Mouse (Mus musculus) hindbrain, embryonic 10.5 days (tissue): ENCODE measurements around the gene Serp2. TPM values are rescaled to one million over a fixed set of nuclear protein-coding genes. Genes with fewer than 3 reads are reported as not detected.
A peak's percentile ranks its signal among the peaks of the same experiment; 100 is the strongest.

ENCODE experiments used
- DNase-seq: peaks from one replicate; pipeline ENCODE4 v3.0.0-alpha.2; 2017; ENCODE audit warnings: low spot score
- H3K27ac ChIP-seq: fragments of 300-500 bp; sonication (generic); 2 replicates; pipeline ENCODE4 v1.5.1; 2016; ENCODE audit warnings: mild to moderate bottlenecking, moderate library complexity
- H3K27me3 ChIP-seq: fragments of 300-500 bp; sonication (generic); 2 replicates; pipeline ENCODE4 v1.6.1; 2016; ENCODE audit warnings: mild to moderate bottlenecking; ENCODE audit not compliant: poor library complexity, insufficient read depth, severe bottlenecking
- H3K36me3 ChIP-seq: fragments of 300-500 bp; sonication (generic); 2 replicates; pipeline ENCODE4 v1.6.1; 2016; ENCODE audit warnings: mild to moderate bottlenecking, moderate library complexity
- H3K4me1 ChIP-seq: fragments of 300-500 bp; sonication (generic); replicated peaks from 2 replicates; pipeline ENCODE4 v1.6.1; 2016; ENCODE audit warnings: mild to moderate bottlenecking
- H3K4me3 ChIP-seq: fragments of 300-500 bp; sonication (generic); 2 replicates; pipeline ENCODE4 v1.5.1; 2016; ENCODE audit warnings: mild to moderate bottlenecking, moderate library complexity
- H3K9me3 ChIP-seq: fragments of 300-500 bp; sonication (generic); 2 replicates; pipeline ENCODE4 v1.6.1; 2016; ENCODE audit warnings: mild to moderate bottlenecking, moderate library complexity
- WGBS: fragments of 180-500 bp; shearing (Covaris S2); methylation state at CpG from one replicate; pipeline ENCODE4 v1.1.7; 2016; 5-methylcytosine and 5-hydroxymethylcytosine counted together
- polyA plus RNA-seq: library from polyadenylated mRNA; unstranded; fragments of >200 nt; fragmentation: Nextera tagmentation; extraction: Ambion mirVana; gene quantifications from 2 replicates; pipeline ENCODE4 v1.2.1, GENCODE M21; 2016

Gene Serp2
- polyA plus RNA-seq: 26.3 and 43.3 TPM in 2 replicates

DNA sequence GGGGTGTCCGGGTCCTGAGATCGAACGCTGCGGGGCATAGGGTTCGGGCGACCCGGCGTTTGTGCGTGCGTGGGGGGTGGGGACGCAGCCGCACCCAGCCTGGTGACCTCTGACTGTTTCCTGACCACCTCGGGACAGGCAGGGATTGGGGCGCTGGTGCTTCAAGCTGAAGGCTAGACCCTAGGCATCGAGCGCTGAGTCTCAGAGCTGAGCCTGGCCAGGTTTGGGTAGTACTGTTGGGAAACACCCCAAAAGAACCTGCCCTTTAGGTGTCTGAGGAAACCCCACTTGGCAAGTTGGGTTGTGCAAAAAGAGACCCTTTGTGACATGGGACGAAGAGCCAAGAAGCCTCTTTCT is at the start of gene Serp2:
Serp2 (minus strand) TSS at position 38 of the 357 bp plus-strand sequence.
- H3K4me1 ChIP-seq: peaks cover 31% of the 10 kb centered on the region
- peaks cover 18% of the 10 kb centered on the region; the same call in 1 of the 2 replicates for H3K27me3 ChIP-seq
- peak within 1 kb of the TSS; percentile 81 for H3K4me3 ChIP-seq
- WGBS: 8% methylated on average over 17 of the region's 17 CpGs
- H3K27ac ChIP-seq: peak within 1 kb of the TSS; percentile 93
- no peak for DNase-seq
- H3K36me3 ChIP-seq: no peaks in the 10 kb centered on the region
- H3K9me3 ChIP-seq: no peaks in the 10 kb centered on the region

- H3K27ac ChIP-seq: peak overlapping the region; percentile 24; the same call in 1 of the 2 replicates
- DNase-seq: no peak
Observed at GRCm38 (mm10) chr14:76605931-76606534, 49.3 kb upstream of the Serp2 start.

GRCm38 (mm10) chr14:76604012-76604411 is 47.3 kb upstream of the Serp2 start:
- H3K4me1 ChIP-seq: peaks cover 30% of the 10 kb centered on the region
- H3K27me3 ChIP-seq: peaks cover 5% of the 10 kb centered on the region; the same call in 1 of the 2 replicates
- no peak for DNase-seq
- H3K4me3 ChIP-seq: no peak overlapping the region
- H3K9me3 ChIP-seq: no peaks in the 10 kb centered on the region
- H3K27ac ChIP-seq: no peak overlapping the region
- H3K36me3 ChIP-seq: no peaks in the 10 kb centered on the region
- WGBS: 88% methylated on average over 6 of the region's 6 CpGs

More at GRCm38 (mm10) chr14:76605931-76606534, 49.3 kb upstream of the Serp2 start:
- no peak overlapping the region for H3K4me3 ChIP-seq
- H3K27me3 ChIP-seq: peaks cover 5% of the 10 kb centered on the region; the same call in 1 of the 2 replicates
- H3K4me1 ChIP-seq: peaks cover 26% of the 10 kb centered on the region
- H3K36me3 ChIP-seq: no peaks in the 10 kb centered on the region
- H3K9me3 ChIP-seq: no peaks in the 10 kb centered on the region
- 79% methylated on average over 13 of the region's 13 CpGs for WGBS

GRCm38 (mm10) chr14:76601654-76602053 is 45.0 kb upstream of the Serp2 start:
- no peak overlapping the region for H3K4me3 ChIP-seq

GRCm38 (mm10) chr14:76600391-76600790 is 43.7 kb upstream of the Serp2 start:
- Histone ChIP-seq H3K27ac (no peak overlapping the region), H3K4me3 (no peak overlapping the region), H3K36me3 (no peaks in the 10 kb centered on the region), H3K27me3 (peaks cover 5% of the 10 kb centered on the region; the same call in 1 of the 2 replicates), H3K4me1 (peaks cover 37% of the 10 kb centered on the region), H3K9me3 (no peaks in the 10 kb centered on the region)
- WGBS: 77% methylated on average over 3 of the region's 3 CpGs
- DNase-seq: no peak

More at GRCm38 (mm10) chr14:76601654-76602053, 45.0 kb upstream of the Serp2 start:
- H3K9me3 ChIP-seq: no peaks in the 10 kb centered on the region
- peaks cover 5% of the 10 kb centered on the region; the same call in 1 of the 2 replicates for H3K27me3 ChIP-seq
- peaks cover 44% of the 10 kb centered on the region for H3K4me1 ChIP-seq
- no peak for DNase-seq
- no peaks in the 10 kb centered on the region for H3K36me3 ChIP-seq
- WGBS: 85% methylated on average over 4 of the region's 4 CpGs
- no peak overlapping the region for H3K27ac ChIP-seq

DNA sequence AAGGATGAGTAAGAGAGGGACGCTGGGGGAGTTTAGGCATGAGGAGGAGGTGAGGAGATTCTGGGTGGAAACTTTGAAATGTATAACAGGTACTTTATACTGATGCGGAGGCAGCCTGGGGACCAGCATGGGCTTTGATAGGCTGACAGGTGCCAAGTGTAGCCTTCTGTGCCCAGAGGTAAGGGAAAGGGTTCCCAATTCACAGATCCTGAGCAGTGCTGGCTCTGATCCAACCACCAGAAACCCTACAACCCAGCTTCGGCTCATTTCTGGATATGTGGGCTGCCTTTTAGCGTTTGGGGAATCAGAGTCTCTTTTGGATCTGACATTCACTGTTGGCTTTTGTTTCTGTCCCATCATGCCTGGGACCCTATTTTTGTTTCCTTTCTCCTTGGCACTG is 43.0 kb upstream of the Serp2 start:
- H3K4me1 ChIP-seq: peaks cover 30% of the 10 kb centered on the region
- no peaks in the 10 kb centered on the region for H3K36me3 ChIP-seq
- H3K9me3 ChIP-seq: no peaks in the 10 kb centered on the region
- H3K4me3 ChIP-seq: no peak overlapping the region
- DNase-seq: no peak
- 53% methylated on average over 4 of the region's 4 CpGs for WGBS
- peak overlapping the region; percentile 92; the same call in 1 of the 2 replicates for H3K27ac ChIP-seq
- H3K27me3 ChIP-seq: peaks cover 5% of the 10 kb centered on the region; the same call in 1 of the 2 replicates

DNA sequence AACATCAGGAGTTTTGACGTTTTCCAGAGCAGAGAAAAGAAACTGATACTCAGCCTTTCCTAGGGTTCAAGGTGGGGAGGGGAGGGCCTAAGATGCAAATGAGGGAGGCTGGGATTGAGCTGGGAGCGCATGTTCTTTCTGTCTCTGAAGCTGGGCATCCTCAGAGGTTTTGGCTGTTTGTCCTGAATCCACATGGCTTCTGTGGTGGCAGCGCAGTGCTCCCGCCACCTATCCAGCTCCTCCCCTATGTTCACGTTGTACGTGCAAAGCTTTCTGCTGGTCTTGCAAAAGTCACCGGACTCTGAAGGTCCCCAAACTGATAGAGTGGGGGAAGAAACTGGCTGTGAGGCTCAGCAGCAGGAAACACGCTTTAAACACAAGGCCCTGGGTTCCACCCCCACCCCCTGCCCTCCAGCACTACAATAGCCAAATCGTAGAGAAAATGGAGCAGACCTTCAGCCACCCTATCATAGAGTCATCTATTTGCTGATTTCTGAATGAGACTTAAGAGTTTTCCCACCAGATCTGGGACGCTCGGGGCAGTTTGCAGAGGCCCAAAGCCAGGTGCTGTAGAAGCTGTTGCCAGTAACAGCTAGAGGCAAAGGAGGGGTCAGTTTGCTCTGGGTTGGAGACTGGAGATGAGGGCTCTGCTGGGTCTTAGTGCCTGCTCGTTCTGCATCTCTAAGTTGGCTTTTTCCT is 42.0 kb upstream of the Serp2 start:
- peak; percentile 69 for DNase-seq
- Histone ChIP-seq H3K4me3 (peak overlapping the region; percentile 49), H3K9me3 (no peaks in the 10 kb centered on the region), H3K27ac (peak overlapping the region; percentile 92), H3K4me1 (peaks cover 23% of the 10 kb centered on the region), H3K36me3 (no peaks in the 10 kb centered on the region), H3K27me3 (peaks cover 5% of the 10 kb centered on the region; the same call in 1 of the 2 replicates)
- WGBS: 2% methylated on average over 12 of the region's 12 CpGs

- Histone ChIP-seq H3K4me3 (no peak overlapping the region), H3K4me1 (peaks cover 23% of the 10 kb centered on the region), H3K27me3 (peaks cover 5% of the 10 kb centered on the region; the same call in 1 of the 2 replicates), H3K36me3 (no peaks in the 10 kb centered on the region), H3K9me3 (no peaks in the 10 kb centered on the region), H3K27ac (no peak overlapping the region; the same call in 1 of the 2 replicates)
- no peak for DNase-seq
Observed at GRCm38 (mm10) chr14:76597751-76598150, 41.1 kb upstream of the Serp2 start.

GRCm38 (mm10) chr14:76595048-76595859 is 38.6 kb upstream of the Serp2 start:
- H3K4me3 ChIP-seq: no peak overlapping the region
- peaks cover 23% of the 10 kb centered on the region for H3K4me1 ChIP-seq
- no peaks in the 10 kb centered on the region for H3K9me3 ChIP-seq
- DNase-seq: no peak
- no peak overlapping the region for H3K27ac ChIP-seq
- H3K27me3 ChIP-seq: no peaks in the 10 kb centered on the region
- WGBS: 81% methylated on average over 9 of the region's 9 CpGs
- no peaks in the 10 kb centered on the region for H3K36me3 ChIP-seq

DNA sequence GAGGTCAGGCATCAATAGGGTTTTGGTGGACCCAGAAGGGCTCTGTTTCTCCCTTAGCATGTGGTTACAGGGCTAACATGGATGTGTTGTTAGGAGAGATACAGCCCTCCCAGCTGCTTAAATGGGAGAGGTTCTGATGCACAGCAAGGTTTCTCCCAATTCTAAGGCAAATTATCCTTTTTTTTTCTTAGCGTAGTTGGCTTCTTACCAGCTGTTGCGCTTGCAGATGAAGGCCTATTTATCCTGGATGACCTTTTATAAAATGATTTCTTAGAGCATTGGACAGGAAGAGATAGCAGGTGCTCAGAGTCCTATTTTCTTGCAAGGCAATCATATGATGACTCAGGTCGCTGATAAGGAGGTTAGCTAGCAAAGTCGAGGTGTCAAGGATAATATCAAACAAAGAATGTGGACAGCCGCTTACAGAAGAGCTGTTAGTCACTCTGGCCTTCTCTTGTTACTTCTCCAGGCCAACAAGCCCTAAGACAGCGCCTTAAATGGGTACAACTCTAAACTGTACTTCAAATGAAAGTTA is 37.7 kb upstream of the Serp2 start:
- H3K9me3 ChIP-seq: no peaks in the 10 kb centered on the region
- H3K27ac ChIP-seq: no peak overlapping the region
- 90% methylated on average over 6 of the region's 6 CpGs for WGBS
- no peaks in the 10 kb centered on the region for H3K36me3 ChIP-seq
- H3K4me1 ChIP-seq: peaks cover 19% of the 10 kb centered on the region
- no peaks in the 10 kb centered on the region for H3K27me3 ChIP-seq
- no peak for DNase-seq
- H3K4me3 ChIP-seq: no peak overlapping the region

- Histone ChIP-seq H3K27ac (no peak overlapping the region), H3K4me1 (peaks cover 12% of the 10 kb centered on the region), H3K4me3 (no peak overlapping the region), H3K9me3 (no peaks in the 10 kb centered on the region), H3K27me3 (no peaks in the 10 kb centered on the region), H3K36me3 (no peaks in the 10 kb centered on the region)
- WGBS: 91% methylated on average over 15 of the region's 15 CpGs
- no peak for DNase-seq
Observed at GRCm38 (mm10) chr14:76593630-76594193, 37.0 kb upstream of the Serp2 start.

GRCm38 (mm10) chr14:76592721-76593120 is 36.0 kb upstream of the Serp2 start:
- H3K27me3 ChIP-seq: no peaks in the 10 kb centered on the region
- no peak overlapping the region for H3K27ac ChIP-seq
- no peaks in the 10 kb centered on the region for H3K36me3 ChIP-seq
- peaks cover 2% of the 10 kb centered on the region for H3K4me1 ChIP-seq
- DNase-seq: no peak
- H3K9me3 ChIP-seq: no peaks in the 10 kb centered on the region
- no peak overlapping the region for H3K4me3 ChIP-seq
- 91% methylated on average over 12 of the region's 12 CpGs for WGBS
